Mouse (Mus musculus): Measurements from ENCODE around the gene Ints7.

DNA sequence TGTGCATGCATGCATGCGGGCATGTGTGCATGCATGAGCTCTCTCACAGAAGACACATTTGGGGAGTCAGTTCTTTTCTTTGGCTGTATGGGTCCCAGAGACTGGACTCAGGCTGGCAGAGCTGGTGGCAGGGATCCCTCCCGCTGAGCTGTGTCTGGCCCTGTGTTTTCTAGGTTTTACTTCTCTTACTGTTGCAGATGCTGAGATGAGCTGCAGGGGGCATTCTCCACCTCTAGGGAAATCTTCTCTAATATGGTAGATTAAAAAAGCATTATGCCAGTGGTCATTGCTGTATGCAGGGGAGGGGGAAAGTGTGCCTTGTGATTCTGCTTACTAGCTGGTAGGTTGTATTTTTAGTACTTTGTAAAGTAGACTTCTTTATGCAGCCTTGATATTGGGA is 10.3 kb downstream of the Ints7 start:
- no peak for TF ChIP-seq POLR2A (IDR thresholded peaks at IDR 0.05; ENCODE audit: borderline replicate concordance, low read depth, low read length)
- TF ChIP-seq CTCF (IDR thresholded peaks at IDR 0.05; ENCODE audit: low read depth, low read length): no peak

Data from bone marrow macrophage, adult 2 months (primary cell).